Mouse (Mus musculus) midbrain, embryonic 16.5 days (tissue): ENCODE data around the gene Gm14597. TPM values are rescaled to one million over a fixed set of nuclear protein-coding genes. Genes with fewer than 3 reads are reported as not detected.
"Not testable (repeated sequence)": the region's sequence is repeated elsewhere in the genome, so short reads cannot be mapped to it uniquely, and the experiment has no call there.

Experiments used
- ATAC-seq: fragments of 200-750 bp; cut with Nextera tagmentation; 2 replicates; pipeline ENCODE4 v1.8.0; 2017; ENCODE audit warnings: moderate TSS enrichment
- H3K27ac ChIP-seq: fragments of 300-500 bp; sonication (generic); 2 replicates; pipeline ENCODE4 v1.5.1; 2014; ENCODE audit warnings: mild to moderate bottlenecking, low read length, mixed read lengths
- H3K27me3 ChIP-seq: fragments of 300-500 bp; sonication (generic); 2 replicates; pipeline ENCODE4 v1.6.1; 2014; ENCODE audit warnings: low read depth, low read length, mixed read lengths; ENCODE audit not compliant: control insufficient read depth, insufficient read depth
- H3K36me3 ChIP-seq: fragments of 300-500 bp; sonication (generic); 2 replicates; pipeline ENCODE4 v1.6.1; 2014; ENCODE audit warnings: mild to moderate bottlenecking, low read length, moderate library complexity, mixed read lengths; ENCODE audit not compliant: control insufficient read depth, insufficient read depth
- H3K4me1 ChIP-seq: fragments of 300-500 bp; sonication (generic); 2 replicates; pipeline ENCODE4 v1.6.1; 2014; ENCODE audit warnings: mild to moderate bottlenecking, low read length, mixed read lengths; ENCODE audit not compliant: control insufficient read depth, insufficient read depth
- H3K4me2 ChIP-seq: fragments of 300-500 bp; sonication (generic); 2 replicates; pipeline ENCODE4 v1.6.1; 2014; ENCODE audit warnings: mild to moderate bottlenecking, low read length, mixed read lengths
- H3K4me3 ChIP-seq: fragments of 300-500 bp; sonication (generic); 2 replicates; pipeline ENCODE4 v1.5.1; 2014; ENCODE audit warnings: low read depth, mild to moderate bottlenecking, low read length, moderate library complexity, mixed read lengths
- H3K9ac ChIP-seq: fragments of 300-500 bp; sonication (generic); 2 replicates; pipeline ENCODE4 v1.6.1; 2014; ENCODE audit warnings: low read depth, low read length, mixed read lengths
- H3K9me3 ChIP-seq: fragments of 300-500 bp; sonication (generic); replicated peaks from 2 replicates; pipeline ENCODE4 v1.6.1; 2014; ENCODE audit warnings: mild to moderate bottlenecking, low read length, mixed read lengths; ENCODE audit not compliant: control insufficient read depth, poor library complexity, severe bottlenecking
- WGBS: fragments of 180-500 bp; shearing (Covaris S2); extraction: QIAGEN DNeasy Blood & Tissue Kit; methylation state at CpG from one replicate; pipeline ENCODE4 v1.1.7; 2014; 5-methylcytosine and 5-hydroxymethylcytosine counted together
- polyA plus RNA-seq: library from polyadenylated mRNA; unstranded; fragments of >200 nt; fragmentation: Nextera tagmentation; extraction: Ambion mirVana; gene quantifications from 2 replicates; pipeline ENCODE4 v1.2.1, GENCODE M21; 2015

Gm14597 gene
- 0.76 TPM in 1 of 2 replicates, not detected in the other for polyA plus RNA-seq

GRCm38 (mm10) chrX:53608879-53609278, at the start of gene Gm14597:
TSS of gene Gm14597 (minus strand) at chrX:53608979.
- peak within 1 kb of the TSS; percentile 75 for H3K9ac ChIP-seq
- H3K4me1 ChIP-seq, ATAC-seq, H3K27me3 ChIP-seq, H3K9me3 ChIP-seq, H3K36me3 ChIP-seq: not testable (repeated sequence)
- H3K4me3 ChIP-seq = peak within 1 kb of the TSS; percentile 52
- H3K27ac ChIP-seq = peak within 1 kb of the TSS; percentile 88
- peak within 1 kb of the TSS; percentile 57 for H3K4me2 ChIP-seq
- 72% methylated on average over 2 of the region's 4 CpGs for WGBS

GRCm38 (mm10) chrX:53652917-53653316, 44.1 kb upstream of the Gm14597 start:
- H3K27me3 ChIP-seq, ATAC-seq, H3K4me2 ChIP-seq, H3K4me1 ChIP-seq, H3K36me3 ChIP-seq, H3K27ac ChIP-seq, H3K4me3 ChIP-seq, H3K9ac ChIP-seq, H3K9me3 ChIP-seq: not testable (repeated sequence)
- WGBS = 60% methylated on average over 4 of the region's 4 CpGs

DNA sequence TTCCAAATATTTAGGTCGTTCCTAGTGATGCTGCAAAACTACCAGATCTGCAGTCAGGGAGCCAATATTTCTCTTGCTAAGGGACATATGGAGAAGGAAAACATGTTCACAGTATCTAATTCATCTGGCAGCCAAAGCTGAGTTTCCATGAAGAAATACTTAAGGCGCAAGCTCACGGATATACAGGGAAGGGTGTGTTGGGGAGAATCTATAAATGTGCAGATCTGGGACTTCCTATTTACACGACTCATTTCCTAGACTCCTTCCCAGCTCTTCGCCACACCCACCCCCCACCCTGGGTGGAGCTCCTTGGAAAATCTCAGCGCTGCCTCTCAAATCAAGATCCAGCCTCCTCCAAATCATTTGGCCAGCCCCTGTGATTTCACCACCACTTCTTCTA, 37.1 kb upstream of the Gm14597 start:
- H3K27ac ChIP-seq = no peak overlapping the region
- no peak for ATAC-seq
- no peaks in the 10 kb centered on the region for H3K9me3 ChIP-seq
- no peak overlapping the region for H3K4me3 ChIP-seq
- no peak overlapping the region for H3K9ac ChIP-seq
- H3K4me1 ChIP-seq = no peaks in the 10 kb centered on the region
- H3K4me2 ChIP-seq = no peak overlapping the region
- no peaks in the 10 kb centered on the region for H3K36me3 ChIP-seq
- WGBS = 86% methylated on average over 6 of the region's 6 CpGs
- no peaks in the 10 kb centered on the region for H3K27me3 ChIP-seq

DNA sequence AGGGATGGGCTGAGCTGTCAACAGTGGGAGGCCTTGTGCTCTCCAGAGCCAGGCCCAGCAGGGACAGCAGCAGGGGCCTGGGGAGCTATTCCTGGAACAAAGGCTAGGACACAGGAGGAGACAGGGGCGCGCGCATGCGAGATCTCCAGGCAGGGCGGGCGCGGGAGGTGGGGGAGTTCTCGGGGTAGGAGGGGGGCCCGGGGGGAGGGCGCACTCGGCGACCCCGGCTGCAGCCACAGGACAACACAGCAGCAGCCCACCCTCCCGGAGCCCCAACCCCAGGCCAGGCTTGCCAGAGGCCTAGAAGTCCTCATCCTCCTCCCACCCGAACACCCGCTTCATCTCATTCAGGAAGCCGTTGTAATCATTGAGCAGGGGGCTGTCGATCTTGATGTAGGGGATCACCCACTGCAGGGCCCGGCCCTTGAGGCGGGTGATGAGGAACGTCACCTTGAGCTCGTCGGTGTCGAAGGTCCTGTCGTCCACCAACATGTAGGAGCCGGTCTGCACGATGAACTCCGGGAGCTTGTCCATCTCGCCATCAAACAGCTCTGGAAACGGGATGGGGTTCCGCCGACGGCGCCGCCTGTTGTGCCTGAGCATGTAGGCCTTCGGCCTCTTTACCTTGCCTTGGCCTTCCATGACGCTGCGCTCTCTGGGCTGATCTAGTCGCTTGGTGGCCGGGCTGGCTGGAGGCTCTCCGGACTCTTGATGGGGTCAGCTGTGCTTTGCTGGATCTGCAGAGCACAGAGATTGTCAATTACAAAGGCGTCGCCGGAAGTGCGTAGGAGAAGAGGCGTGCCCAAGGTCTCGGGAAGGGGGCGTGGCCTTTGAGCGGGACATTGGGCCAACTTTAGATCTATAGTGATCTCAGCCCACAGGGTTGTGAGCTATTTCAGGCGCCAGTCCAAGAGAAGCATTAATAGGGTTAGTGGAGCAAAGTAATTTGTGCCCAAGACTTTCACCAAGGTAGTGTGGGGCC, 34.5 kb upstream of the Gm14597 start, which contains the start of gene Rtl8a:
Gene Rtl8a, minus strand, starts transcription at position 703 of the 982 bp plus-strand sequence.
- not testable (repeated sequence) for H3K27me3 ChIP-seq, H3K4me1 ChIP-seq, H3K36me3 ChIP-seq, H3K9me3 ChIP-seq
- peak within 1 kb of the TSS; percentile 36 for H3K4me3 ChIP-seq
- 18% methylated on average over 10 of the region's 50 CpGs for WGBS
- H3K4me2 ChIP-seq = peak within 1 kb of the TSS; percentile 52
- peak; percentile 96 for ATAC-seq
- peak within 1 kb of the TSS; percentile 34; the same call in 1 of the 2 replicates for H3K9ac ChIP-seq
- peak within 1 kb of the TSS; percentile 77 for H3K27ac ChIP-seq

GRCm38 (mm10) chrX:53642604-53642979, 33.8 kb upstream of the Gm14597 start:
- peak overlapping the region; percentile 20 for H3K4me3 ChIP-seq
- H3K36me3 ChIP-seq, H3K9me3 ChIP-seq, H3K27ac ChIP-seq, H3K4me1 ChIP-seq, H3K27me3 ChIP-seq: not testable (repeated sequence)
- peak overlapping the region; percentile 50; the same call in 1 of the 2 replicates for H3K4me2 ChIP-seq
- 74% methylated on average over 3 of the region's 4 CpGs for WGBS
- ATAC-seq = peak; percentile 25
- 0 out of 2 replicates have a peak overlapping the region, but pooled peaks have one; percentile 34 for H3K9ac ChIP-seq

- H3K4me2 ChIP-seq, H3K36me3 ChIP-seq, H3K27ac ChIP-seq, H3K9ac ChIP-seq, H3K27me3 ChIP-seq, H3K9me3 ChIP-seq, H3K4me1 ChIP-seq, H3K4me3 ChIP-seq, ATAC-seq: not testable (repeated sequence)
- 58% methylated on average over 2 of the region's 3 CpGs for WGBS
Observed at GRCm38 (mm10) chrX:53638107-53638506, 29.3 kb upstream of the Gm14597 start.

DNA sequence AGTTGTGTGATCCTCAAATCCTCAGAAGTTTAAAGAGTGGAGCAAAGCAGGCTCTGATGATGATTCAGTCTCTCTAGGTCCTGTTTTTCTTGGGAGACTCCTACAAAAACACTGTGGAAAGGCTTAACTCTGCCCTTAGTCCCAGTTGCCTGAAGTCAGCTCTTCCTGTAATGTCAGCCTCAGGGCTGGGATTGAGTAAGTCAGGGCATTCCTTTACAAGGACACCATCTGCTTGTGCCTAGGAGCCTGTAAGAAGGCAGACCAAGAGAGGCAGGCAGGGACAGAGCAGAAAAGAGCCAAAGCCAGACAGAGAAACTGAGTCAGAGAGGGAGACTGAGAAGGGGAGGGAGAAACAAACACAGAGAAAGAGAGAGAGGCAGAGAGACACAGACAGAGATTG, 2.6 kb upstream of the Gm14597 start:
- not testable (repeated sequence) for H3K4me3 ChIP-seq, H3K36me3 ChIP-seq, H3K9ac ChIP-seq, H3K4me2 ChIP-seq, H3K27me3 ChIP-seq, H3K9me3 ChIP-seq, ATAC-seq, H3K27ac ChIP-seq, H3K4me1 ChIP-seq

DNA sequence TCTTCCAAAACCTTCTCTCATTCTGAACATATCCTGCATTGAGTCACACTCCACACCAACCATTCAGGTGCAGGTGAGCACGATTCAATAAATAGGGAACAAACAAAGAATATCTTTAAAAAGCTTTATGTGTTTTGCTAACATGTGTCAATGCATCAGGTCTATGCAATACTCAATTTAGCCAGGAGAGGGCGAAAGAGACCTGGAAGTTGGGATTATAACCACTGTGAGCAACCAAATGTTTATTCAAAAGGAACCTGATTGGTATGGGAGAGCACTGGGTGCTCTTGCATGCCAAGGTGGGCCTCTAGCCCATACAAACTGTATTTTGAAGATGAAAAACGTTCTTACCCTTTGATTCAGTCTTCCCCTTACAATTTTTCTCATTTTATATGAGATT, 1.8 kb upstream of the Gm14597 start:
- WGBS = 5% methylated on average over 3 of the region's 3 CpGs

GRCm38 (mm10) chrX:53608122-53608813, 511 bp downstream of the Gm14597 start:
- H3K9ac ChIP-seq = peak overlapping the region; percentile 75
- WGBS = 26% methylated on average over 15 of the region's 18 CpGs
- no peaks in the 10 kb centered on the region for H3K27me3 ChIP-seq
- peak overlapping the region; percentile 52 for H3K4me3 ChIP-seq
- no peaks in the 10 kb centered on the region for H3K4me1 ChIP-seq
- no peaks in the 10 kb centered on the region for H3K36me3 ChIP-seq
- H3K9me3 ChIP-seq = no peaks in the 10 kb centered on the region
- peak overlapping the region; percentile 57 for H3K4me2 ChIP-seq
- ATAC-seq = peak; percentile 71
- peak overlapping the region; percentile 88 for H3K27ac ChIP-seq

More for the DNA sequence above, 1.8 kb upstream of the Gm14597 start:
- no peaks in the 10 kb centered on the region for H3K36me3 ChIP-seq
- H3K9me3 ChIP-seq = no peaks in the 10 kb centered on the region
- no peaks in the 10 kb centered on the region for H3K27me3 ChIP-seq
- H3K27ac ChIP-seq = no peak overlapping the region
- no peak overlapping the region for H3K9ac ChIP-seq
- H3K4me2 ChIP-seq = no peak overlapping the region
- no peak overlapping the region for H3K4me3 ChIP-seq
- H3K4me1 ChIP-seq = no peaks in the 10 kb centered on the region
- ATAC-seq = no peak
